In the genomic region with DNA sequence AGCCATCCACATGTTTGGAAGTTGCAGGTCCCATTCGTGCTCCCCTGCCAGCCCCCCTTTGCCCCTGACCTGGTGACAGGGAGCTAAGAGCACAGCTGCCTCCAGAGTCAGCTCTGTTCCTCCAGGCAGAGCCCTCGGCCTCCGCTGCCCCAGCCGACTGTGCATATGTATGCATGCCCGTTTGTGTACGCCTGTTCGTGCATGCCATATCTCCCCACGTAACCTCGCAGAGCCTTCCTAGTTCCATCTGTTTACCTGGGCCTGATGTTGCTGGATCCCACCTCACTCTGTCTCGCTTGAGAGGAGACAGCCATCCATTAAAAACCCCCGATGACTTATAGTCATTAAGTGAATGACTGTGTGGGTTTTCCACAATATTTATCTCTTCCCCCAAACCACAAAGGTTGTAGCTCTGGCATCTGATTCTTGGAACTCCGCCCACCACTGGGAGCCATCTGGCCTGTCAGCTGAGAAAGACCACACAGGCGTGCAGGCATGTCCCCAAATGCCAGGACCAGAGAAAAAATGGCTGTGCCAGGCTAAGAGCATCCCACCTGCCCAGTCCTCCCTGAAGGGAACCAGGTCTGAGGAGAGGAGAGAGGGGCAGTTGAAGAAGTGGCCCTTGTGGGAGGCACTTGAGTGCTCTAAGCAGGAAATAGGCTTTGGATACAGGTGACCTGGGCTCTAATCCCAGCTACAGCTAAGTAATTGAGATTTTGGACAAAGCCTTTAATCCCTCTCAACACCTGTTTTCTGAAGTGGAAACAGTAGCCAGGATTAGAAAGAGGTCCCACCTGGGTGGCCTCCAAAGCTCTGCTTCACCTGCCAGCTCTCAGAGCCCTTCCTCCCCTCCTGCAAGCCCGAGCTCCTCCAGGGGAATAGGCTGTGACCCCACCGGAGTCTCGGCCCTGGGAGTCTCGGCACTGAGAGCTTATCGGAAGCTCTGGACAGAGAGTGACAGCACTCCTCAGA, we compare ENCODE assay signal across 13 mouse cellular contexts. TPM values are rescaled to one million over a fixed set of nuclear protein-coding genes. Genes with fewer than 3 reads are reported as not detected.
DNase-seq lines count a peak whose midpoint lies in the region; ATAC-seq and TF ChIP-seq lines count a peak whose summit lies in the region.
"Had no signal": no experiment of that assay in that cellular context is flagged by ENCODE, and none has a peak within 500 bp of the region (broad histone marks: within the 10 kb centered on the region; RNA-seq: fewer than 3 reads in every experiment).

No protein-coding gene starts in this region.

- peak; percentile 53 for DNase-seq in hindbrain, embryonic 14.5 days (ENCODE audit: low spot score)
- DNase-seq in hindbrain, embryonic 11.5 days (ENCODE audit: low spot score): no peak
- DNase-seq in G1E (ENCODE audit: low spot score) (peak; percentile 37), NIH3T3 (ENCODE audit: low read depth) (peak; percentile 38)
- DNase-seq in cerebellum, postnatal 4 days (ENCODE audit: low spot score in 2 of 2): peak; percentile 58 to 79
- no peak for DNase-seq in yolk sac, embryonic 10.5 days (ENCODE audit: low spot score)
- DNase-seq: adrenal gland, postnatal 14 days; gastrocnemius, postnatal 36 days; kidney, adult 2 months; spleen, adult 18-20 months; thymus, adult 2 months had no signal

- H3K9me3 ChIP-seq in hindbrain, embryonic 14.5 days (ENCODE audit: control insufficient read depth, low read length): no peaks in the 10 kb centered on the region
- no peaks in the 10 kb centered on the region for H3K9me3 ChIP-seq in hindbrain, embryonic 11.5 days (ENCODE audit: control insufficient read depth, low read length)
- no peaks in the 10 kb centered on the region for H3K9me3 ChIP-seq in G1E (replicated peaks)
- no peaks in the 10 kb centered on the region for H3K9me3 ChIP-seq in intestine, embryonic 15.5 days

- H3K9ac ChIP-seq in hindbrain, embryonic 14.5 days: no peak overlapping the region
- H3K9ac ChIP-seq in hindbrain, embryonic 11.5 days (ENCODE audit: low read depth, low read length): no peak overlapping the region
- H3K9ac ChIP-seq in intestine, embryonic 15.5 days: no peak overlapping the region

- H3K4me3 ChIP-seq in hindbrain, embryonic 14.5 days (replicated peaks; ENCODE audit: low read length): no peak overlapping the region
- H3K4me3 ChIP-seq in hindbrain, embryonic 11.5 days (ENCODE audit: low read depth, low read length): no peak overlapping the region
- H3K4me3 ChIP-seq in G1E (ENCODE audit: low read depth, low read length): peak overlapping the region; percentile 51; the same call in 1 of the 2 replicates
- H3K4me3 ChIP-seq in intestine, embryonic 15.5 days (replicated peaks): no peak overlapping the region
- H3K4me3 ChIP-seq: myocyte had no signal

- TF ChIP-seq CTCF in G1E (IDR thresholded peaks at IDR 0.05; ENCODE audit: low read depth, low read length): no peak

- H3K27me3 ChIP-seq in hindbrain, embryonic 14.5 days (ENCODE audit: control insufficient read depth, insufficient read depth, low read length): no peaks in the 10 kb centered on the region
- H3K27me3 ChIP-seq in hindbrain, embryonic 11.5 days (ENCODE audit: control insufficient read depth, insufficient read depth, low read length): no peaks in the 10 kb centered on the region
- H3K27me3 ChIP-seq in G1E (ENCODE audit: insufficient read depth, low read length): no peaks in the 10 kb centered on the region
- H3K27me3 ChIP-seq in intestine, embryonic 15.5 days (replicated peaks): no peaks in the 10 kb centered on the region

- 0 out of 2 replicates have a peak, but pooled peaks have one; percentile 38 for ATAC-seq in hindbrain, embryonic 14.5 days (ENCODE audit: low FRiP score)
- ATAC-seq in hindbrain, embryonic 11.5 days (ENCODE audit: low FRiP score): no peak
- peak; percentile 65 for ATAC-seq in G1E (ENCODE audit: extremely low read depth, insufficient number of reproducible peaks, low FRiP score, poor library complexity, severe bottlenecking)
- ATAC-seq in intestine, embryonic 15.5 days: no peak

- peak overlapping the region; percentile 20; the same call in 1 of the 2 replicates for H3K27ac ChIP-seq in hindbrain, embryonic 14.5 days
- no peak overlapping the region for H3K27ac ChIP-seq in hindbrain, embryonic 11.5 days (ENCODE audit: low read depth, low read length)
- H3K27ac ChIP-seq in intestine, embryonic 15.5 days: no peak overlapping the region

- H3K36me3 ChIP-seq in hindbrain, embryonic 14.5 days (replicated peaks; ENCODE audit: control insufficient read depth, insufficient read depth): no peaks in the 10 kb centered on the region
- no peaks in the 10 kb centered on the region for H3K36me3 ChIP-seq in hindbrain, embryonic 11.5 days (ENCODE audit: control insufficient read depth, insufficient read depth, low read length)
- peaks cover 90% of the 10 kb centered on the region for H3K36me3 ChIP-seq in G1E (replicated peaks)
- no peaks in the 10 kb centered on the region for H3K36me3 ChIP-seq in intestine, embryonic 15.5 days

- no peak overlapping the region for H3K4me2 ChIP-seq in hindbrain, embryonic 14.5 days (replicated peaks)
- no peak overlapping the region for H3K4me2 ChIP-seq in hindbrain, embryonic 11.5 days (replicated peaks; ENCODE audit: low read depth, low read length)
- no peak overlapping the region for H3K4me2 ChIP-seq in intestine, embryonic 15.5 days (replicated peaks)

- H3K4me1 ChIP-seq in hindbrain, embryonic 14.5 days (replicated peaks; ENCODE audit: control insufficient read depth, insufficient read depth, low read length): peaks cover 14% of the 10 kb centered on the region
- H3K4me1 ChIP-seq in hindbrain, embryonic 11.5 days (replicated peaks; ENCODE audit: control insufficient read depth, insufficient read depth, low read length): no peaks in the 10 kb centered on the region
- H3K4me1 ChIP-seq in G1E (ENCODE audit: insufficient read depth, low read depth, low read length): peaks cover 34% of the 10 kb centered on the region
- peaks cover 15% of the 10 kb centered on the region for H3K4me1 ChIP-seq in intestine, embryonic 15.5 days (replicated peaks)

- WGBS in hindbrain, embryonic 14.5 days: 54% methylated on average over 18 of the region's 18 CpGs
- WGBS in hindbrain, embryonic 11.5 days: 71% methylated on average over 18 of the region's 18 CpGs
- WGBS in intestine, embryonic 15.5 days: 57% methylated on average over 18 of the region's 18 CpGs

RNA-seq across cellular contexts. Expression of gene Nat9, which starts 30.1 kb away (rescaled TPM):
- 18.2 and 20.0 TPM in 2 replicates for polyA plus RNA-seq in hindbrain, embryonic 14.5 days (2014; fragmentation: Nextera tagmentation; extraction: Ambion mirVana)
- 19.5 and 20.1 TPM in 2 replicates for polyA plus RNA-seq in hindbrain, embryonic 11.5 days (2014; fragmentation: Nextera tagmentation; extraction: Ambion mirVana)
- total RNA-seq in G1E (2014; fragmentation: Nextera tagmentation) (18.0 and 21.1 TPM in 2 replicates), G1E (2017) (26.5 and 38.3 TPM in 2 replicates)
- polyA plus RNA-seq in G1E (2012): 23.2 and 23.7 TPM in 2 replicates
- polyA plus RNA-seq in intestine, embryonic 15.5 days (2015; fragmentation: Nextera tagmentation; extraction: Ambion mirVana): 20.5 and 20.6 TPM in 2 replicates

RNA-seq across cellular contexts. Expression of gene Tmem104, which starts 30.4 kb away (rescaled TPM):
- 10.7 and 11.7 TPM in 2 replicates for polyA plus RNA-seq in hindbrain, embryonic 14.5 days (2014; fragmentation: Nextera tagmentation; extraction: Ambion mirVana)
- 7.2 and 7.3 TPM in 2 replicates for polyA plus RNA-seq in hindbrain, embryonic 11.5 days (2014; fragmentation: Nextera tagmentation; extraction: Ambion mirVana)
- total RNA-seq in G1E (2014; fragmentation: Nextera tagmentation) (14.7 and 17.3 TPM in 2 replicates), G1E (2017) (2.6 and 4.2 TPM in 2 replicates)
- polyA plus RNA-seq in G1E (2012): 16.3 and 23.2 TPM in 2 replicates
- polyA plus RNA-seq in intestine, embryonic 15.5 days (2015; fragmentation: Nextera tagmentation; extraction: Ambion mirVana): 9.3 and 12.2 TPM in 2 replicates

RNA-seq across cellular contexts. Expression of gene Grin2c, which starts 49.3 kb away (rescaled TPM):
- 0.33 and 0.35 TPM in 2 replicates for polyA plus RNA-seq in hindbrain, embryonic 14.5 days (2014; fragmentation: Nextera tagmentation; extraction: Ambion mirVana)
- polyA plus RNA-seq in hindbrain, embryonic 11.5 days (2014; fragmentation: Nextera tagmentation; extraction: Ambion mirVana): 0.25 and 0.43 TPM in 2 replicates
- total RNA-seq in G1E (2014; fragmentation: Nextera tagmentation) (0.53 TPM in 1 of 2 replicates, not detected in the other), G1E (2017) (0.06 TPM in 1 of 2 replicates, not detected in the other)
- polyA plus RNA-seq in G1E (2012): not detected in 2 replicates
- polyA plus RNA-seq in intestine, embryonic 15.5 days (2015; fragmentation: Nextera tagmentation; extraction: Ambion mirVana): 0.05 and 0.09 TPM in 2 replicates
- total RNA-seq: gastrocnemius, postnatal 36 days had no signal
- polyA plus RNA-seq: myocyte had no signal

RNA-seq across cellular contexts. Expression of gene Slc9a3r1, which starts 54.6 kb away (rescaled TPM):
- 60.5 and 65.9 TPM in 2 replicates for polyA plus RNA-seq in hindbrain, embryonic 14.5 days (2014; fragmentation: Nextera tagmentation; extraction: Ambion mirVana)
- polyA plus RNA-seq in hindbrain, embryonic 11.5 days (2014; fragmentation: Nextera tagmentation; extraction: Ambion mirVana): 29.5 and 33.7 TPM in 2 replicates
- total RNA-seq in G1E (2014; fragmentation: Nextera tagmentation): 57.3 and 65.0 TPM in 2 replicates
- 91.5 and 94.5 TPM in 2 replicates for total RNA-seq in G1E (2017)
- 285 and 357 TPM in 2 replicates for polyA plus RNA-seq in G1E (2012)
- polyA plus RNA-seq in intestine, embryonic 15.5 days (2015; fragmentation: Nextera tagmentation; extraction: Ambion mirVana): 252 and 270 TPM in 2 replicates

RNA-seq across cellular contexts. Expression of gene Fdxr, which starts 59.1 kb away (rescaled TPM):
- polyA plus RNA-seq in hindbrain, embryonic 14.5 days (2014; fragmentation: Nextera tagmentation; extraction: Ambion mirVana): 15.2 TPM in 2 replicates
- polyA plus RNA-seq in hindbrain, embryonic 11.5 days (2014; fragmentation: Nextera tagmentation; extraction: Ambion mirVana): 11.6 and 14.9 TPM in 2 replicates
- total RNA-seq in G1E (2014; fragmentation: Nextera tagmentation) (3.7 and 10.4 TPM in 2 replicates), G1E (2017) (10.7 and 11.1 TPM in 2 replicates)
- 32.2 and 36.3 TPM in 2 replicates for polyA plus RNA-seq in G1E (2012)
- polyA plus RNA-seq in intestine, embryonic 15.5 days (2015; fragmentation: Nextera tagmentation; extraction: Ambion mirVana): 17.2 and 20.8 TPM in 2 replicates

Comparison
In these comparisons a context has a peak if more than half of its experiments do, and no peak if none do; other contexts are left out.
1. ATAC-seq: peak in hindbrain, embryonic 14.5 days (single experiment) and G1E (single experiment); none in hindbrain, embryonic 11.5 days (single experiment) and intestine, embryonic 15.5 days (single experiment).
2. DNase-seq: peak in hindbrain, embryonic 14.5 days (single experiment), G1E (single experiment), NIH3T3 (single experiment) and cerebellum, postnatal 4 days (2 of 2); none in hindbrain, embryonic 11.5 days (single experiment) and yolk sac, embryonic 10.5 days (single experiment).